Mouse (Mus musculus): Measurements from ENCODE around the gene Mtus2. TPM values are rescaled to one million over a fixed set of nuclear protein-coding genes. Genes with fewer than 3 reads are reported as not detected.
A peak's percentile ranks its signal among the peaks of the same experiment; 100 is the strongest.

The Mtus2 gene
- polyA plus RNA-seq, 1 experiment from 2014 or later, result 48.9 TPM

DNA sequence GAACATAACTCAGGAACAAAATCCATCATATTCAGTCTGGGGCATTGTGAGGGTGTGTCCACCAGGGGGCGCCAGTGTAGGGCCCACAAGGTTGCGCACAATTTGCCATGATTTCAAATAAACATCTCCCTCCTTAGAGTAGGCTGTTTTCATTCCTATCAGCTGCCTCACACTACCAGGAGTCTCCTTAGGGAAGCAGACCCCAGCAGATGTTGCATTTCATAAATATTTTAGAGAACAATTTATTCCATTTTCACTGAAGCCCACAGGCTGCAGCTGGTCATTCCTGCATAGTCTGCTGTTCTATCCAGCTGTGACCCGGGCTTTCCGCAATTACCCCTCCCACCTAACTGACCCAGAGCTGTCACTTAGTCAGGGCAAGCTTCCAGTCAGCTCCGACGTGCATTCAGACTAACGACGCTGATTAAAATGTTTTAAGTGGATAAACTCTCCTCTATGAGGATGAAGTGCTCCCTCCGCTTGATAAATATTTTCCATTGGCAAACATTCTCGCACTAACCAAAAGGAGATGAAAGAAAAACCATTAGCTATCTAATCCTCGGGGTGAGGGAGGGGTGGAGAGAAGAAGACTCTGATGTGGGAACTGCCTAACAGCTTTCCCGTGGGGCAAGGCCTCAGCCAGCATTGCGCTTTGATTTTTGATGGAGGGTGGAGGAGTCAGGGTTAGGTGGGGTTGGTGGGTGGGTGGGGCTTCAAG lies 223.6 kb downstream of the Mtus2 start:
- ATAC-seq (ENCODE audit: low FRiP score), result peak; percentile 60
- H3K9me3 ChIP-seq (replicated peaks), result peaks cover under 1% of the 10 kb centered on the region
- H3K9ac ChIP-seq, result no peak overlapping the region
- H3K4me2 ChIP-seq (replicated peaks), result no peak overlapping the region
- H3K36me3 ChIP-seq, result no peaks in the 10 kb centered on the region
- no peak overlapping the region for H3K4me3 ChIP-seq
- peaks cover 15% of the 10 kb centered on the region for H3K4me1 ChIP-seq
- H3K27ac ChIP-seq, result peak overlapping the region; percentile 45
- WGBS, result 22% methylated on average over 13 of the region's 13 CpGs
- H3K27me3 ChIP-seq, result no peaks in the 10 kb centered on the region

DNA sequence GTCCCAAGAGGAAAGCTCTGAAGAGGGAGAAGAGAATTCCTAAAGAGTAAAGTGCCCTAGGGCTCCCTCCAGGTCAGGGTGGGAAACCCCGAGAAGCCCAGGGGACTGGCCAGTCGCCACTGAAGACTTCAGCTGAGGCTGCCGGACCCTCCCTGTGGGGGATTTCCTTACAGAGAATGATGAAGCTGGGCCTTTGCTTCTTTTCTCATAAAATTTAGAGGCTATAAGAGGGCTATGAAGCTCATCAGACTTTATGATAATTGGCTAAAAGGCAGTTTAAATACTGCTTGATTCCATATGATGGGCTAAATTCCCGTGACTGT lies 224.1 kb downstream of the Mtus2 start:
- Histone ChIP-seq H3K36me3 (no peaks in the 10 kb centered on the region), H3K9ac (no peak overlapping the region), H3K27me3 (no peaks in the 10 kb centered on the region), H3K4me2 (replicated peaks) (no peak overlapping the region), H3K27ac (peak overlapping the region; percentile 45), H3K9me3 (replicated peaks) (peaks cover 4% of the 10 kb centered on the region), H3K4me3 (no peak overlapping the region), H3K4me1 (peaks cover 11% of the 10 kb centered on the region)
- ATAC-seq (ENCODE audit: low FRiP score), result no peak; the same call in 1 of the 2 replicates
- 29% methylated on average over 4 of the region's 4 CpGs for WGBS

DNA sequence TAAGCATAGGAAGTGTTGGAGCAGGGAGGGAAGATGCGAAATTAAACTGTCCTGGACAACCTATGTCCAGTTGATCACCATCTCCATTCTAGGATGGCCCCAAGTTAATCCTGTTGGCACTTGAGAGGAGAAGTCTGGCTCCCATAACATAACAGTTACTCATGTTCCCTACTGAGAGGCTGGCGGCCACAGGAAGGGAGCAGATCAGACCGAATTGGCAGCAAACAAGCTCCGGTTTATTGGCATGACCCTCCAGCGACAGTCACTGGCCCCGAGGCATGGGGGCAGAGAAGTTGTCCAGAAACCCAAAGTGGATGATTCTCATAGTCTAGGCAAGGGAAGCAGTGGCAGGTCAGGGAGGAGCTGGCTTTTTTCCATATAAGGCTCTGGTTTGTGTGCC lies 224.8 kb downstream of the Mtus2 start:
- Histone ChIP-seq H3K9ac (no peak overlapping the region), H3K27ac (peak overlapping the region; percentile 45), H3K4me3 (no peak overlapping the region), H3K9me3 (replicated peaks) (peaks cover 4% of the 10 kb centered on the region), H3K4me2 (replicated peaks) (no peak overlapping the region), H3K36me3 (no peaks in the 10 kb centered on the region), H3K27me3 (no peaks in the 10 kb centered on the region), H3K4me1 (peaks cover 11% of the 10 kb centered on the region)
- no peak for ATAC-seq (ENCODE audit: low FRiP score)
- 81% methylated on average over 6 of the region's 6 CpGs for WGBS

DNA sequence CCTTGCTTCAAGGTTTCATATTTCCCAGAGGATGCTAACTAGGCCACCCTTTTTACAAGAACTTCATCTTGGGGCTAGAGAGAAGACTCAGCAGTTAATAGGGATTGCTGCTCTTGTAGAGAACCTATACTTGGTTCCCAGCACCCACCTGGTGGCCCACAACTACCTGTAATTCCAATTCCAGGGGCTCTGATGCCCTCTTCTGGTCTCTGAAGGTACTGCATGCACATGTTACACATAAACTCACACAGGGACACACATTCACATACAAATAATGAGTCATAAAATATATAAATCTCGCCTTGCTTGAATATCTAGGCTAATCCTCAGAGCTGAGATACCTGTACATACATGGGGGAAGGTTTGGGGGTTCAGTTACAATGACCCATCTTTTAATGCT lies 228.8 kb downstream of the Mtus2 start:
- Histone ChIP-seq H3K9me3 (replicated peaks) (peaks cover 7% of the 10 kb centered on the region), H3K4me2 (replicated peaks) (no peak overlapping the region), H3K36me3 (no peaks in the 10 kb centered on the region), H3K4me1 (peaks cover 9% of the 10 kb centered on the region), H3K27me3 (no peaks in the 10 kb centered on the region), H3K9ac (no peak overlapping the region), H3K4me3 (no peak overlapping the region), H3K27ac (no peak overlapping the region)
- 71% methylated on average over 1 of the region's 1 CpGs for WGBS
- ATAC-seq (ENCODE audit: low FRiP score), result no peak

DNA sequence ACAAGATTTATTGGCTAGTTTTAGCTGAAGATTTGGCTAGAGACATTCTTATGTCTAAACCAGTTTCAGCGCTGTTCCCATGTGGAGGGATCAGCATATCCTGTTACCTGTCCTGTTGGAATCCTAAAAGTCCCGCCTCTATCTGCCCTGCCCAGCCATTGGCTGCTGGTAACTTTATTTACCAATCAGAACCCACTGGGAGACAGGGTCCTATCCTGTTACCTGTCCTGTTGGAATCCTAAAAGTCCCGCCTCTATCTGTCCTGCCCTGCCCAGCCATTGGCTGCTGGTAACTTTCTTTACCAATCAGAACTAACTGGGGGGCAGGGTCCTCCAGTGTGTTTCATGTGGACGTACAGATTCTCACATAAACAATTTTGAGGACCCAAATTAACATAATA lies 234.3 kb downstream of the Mtus2 start:
- WGBS, result 27% methylated on average over 4 of the region's 4 CpGs
- no peak for ATAC-seq (ENCODE audit: low FRiP score)

DNA sequence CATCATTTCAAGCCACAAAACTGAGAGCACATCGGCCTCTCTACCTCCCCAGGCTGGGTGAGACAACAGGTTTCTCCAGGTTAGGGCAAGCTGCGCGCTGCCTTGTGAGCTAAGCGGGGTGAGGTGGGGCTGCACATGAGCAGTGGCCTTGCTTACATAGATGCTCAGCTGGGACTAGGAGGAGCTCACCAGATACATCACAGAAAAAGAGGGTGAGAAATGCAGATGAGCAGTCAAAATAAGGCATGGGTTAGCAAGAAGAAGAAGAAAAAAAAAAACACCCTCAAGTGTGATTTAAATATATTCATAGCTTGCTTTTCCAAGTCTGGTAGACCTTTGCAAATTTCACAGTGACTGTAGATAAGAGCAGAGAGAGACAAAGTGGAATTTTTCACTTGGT lies 254.7 kb downstream of the Mtus2 start:
- Histone ChIP-seq H3K9me3 (replicated peaks) (no peaks in the 10 kb centered on the region), H3K4me2 (replicated peaks) (no peak overlapping the region), H3K4me1 (no peaks in the 10 kb centered on the region; the same call in 1 of the 2 replicates), H3K27ac (no peak overlapping the region), H3K27me3 (no peaks in the 10 kb centered on the region), H3K36me3 (no peaks in the 10 kb centered on the region), H3K9ac (no peak overlapping the region), H3K4me3 (no peak overlapping the region)
- no peak for ATAC-seq (ENCODE audit: low FRiP score)
- 93% methylated on average over 4 of the region's 4 CpGs for WGBS

More for the DNA sequence above, 234.3 kb downstream of the Mtus2 start:
- Histone ChIP-seq H3K4me3 (no peak overlapping the region), H3K4me1 (no peaks in the 10 kb centered on the region), H3K4me2 (replicated peaks) (no peak overlapping the region), H3K27me3 (no peaks in the 10 kb centered on the region), H3K9ac (no peak overlapping the region), H3K27ac (no peak overlapping the region), H3K36me3 (no peaks in the 10 kb centered on the region), H3K9me3 (replicated peaks) (0 out of 2 replicates have a peak, but pooled peaks cover 2% of the 10 kb centered on the region)

DNA sequence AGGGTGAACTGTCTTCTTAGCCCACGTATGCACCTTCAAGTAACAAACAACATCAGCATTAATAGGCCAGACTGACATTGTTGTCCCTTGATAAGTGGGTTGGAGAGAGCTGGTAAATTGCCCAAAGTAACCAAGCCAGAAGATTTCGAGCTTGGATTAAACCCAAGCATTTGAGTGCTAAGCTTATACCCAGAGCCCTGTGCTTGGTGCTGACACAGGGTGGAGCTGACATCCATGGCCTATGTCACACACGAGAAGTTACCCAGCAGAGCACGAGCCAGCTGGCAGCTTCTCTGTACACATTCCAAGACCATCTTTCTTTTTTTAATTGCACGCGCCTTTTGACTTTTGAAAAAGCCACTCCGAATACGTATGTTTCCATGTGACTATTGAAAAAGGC lies 259.7 kb downstream of the Mtus2 start:
- no peaks in the 10 kb centered on the region for H3K27me3 ChIP-seq
- H3K4me1 ChIP-seq, result no peaks in the 10 kb centered on the region; the same call in 1 of the 2 replicates
- WGBS, result 92% methylated on average over 8 of the region's 8 CpGs
- peaks cover 3% of the 10 kb centered on the region; the same call in 1 of the 2 replicates for H3K9me3 ChIP-seq (replicated peaks)
- no peak overlapping the region for H3K4me3 ChIP-seq
- no peaks in the 10 kb centered on the region for H3K36me3 ChIP-seq
- no peak for ATAC-seq (ENCODE audit: low FRiP score)
- H3K9ac ChIP-seq, result no peak overlapping the region
- H3K4me2 ChIP-seq (replicated peaks), result no peak overlapping the region
- H3K27ac ChIP-seq, result no peak overlapping the region

DNA sequence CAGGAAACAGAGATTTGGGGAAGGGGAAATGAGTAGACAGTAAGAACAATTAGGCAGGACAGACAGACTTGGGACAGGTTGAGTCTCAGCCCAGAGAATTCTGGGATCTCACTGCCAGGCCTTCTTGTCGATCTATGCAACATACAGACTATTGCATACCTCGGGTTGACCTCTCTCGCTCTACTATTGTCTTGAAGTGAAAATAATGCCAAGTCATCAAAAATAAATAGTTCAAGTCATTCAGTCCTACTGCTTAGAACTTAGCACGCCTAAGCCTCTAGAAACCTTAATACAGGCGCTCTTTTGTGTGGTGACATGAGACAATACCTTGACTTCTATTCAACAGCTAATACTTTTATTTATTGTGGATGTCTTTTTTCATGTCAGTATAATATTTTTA lies 265.8 kb downstream of the Mtus2 start:
- 88% methylated on average over 5 of the region's 5 CpGs for WGBS
- H3K4me1 ChIP-seq, result no peaks in the 10 kb centered on the region
- no peak overlapping the region for H3K27ac ChIP-seq
- H3K36me3 ChIP-seq, result no peaks in the 10 kb centered on the region
- H3K9me3 ChIP-seq (replicated peaks), result peaks cover 3% of the 10 kb centered on the region; the same call in 1 of the 2 replicates
- no peaks in the 10 kb centered on the region for H3K27me3 ChIP-seq
- no peak for ATAC-seq (ENCODE audit: low FRiP score)
- H3K9ac ChIP-seq, result no peak overlapping the region
- H3K4me3 ChIP-seq, result no peak overlapping the region
- H3K4me2 ChIP-seq (replicated peaks), result no peak overlapping the region

DNA sequence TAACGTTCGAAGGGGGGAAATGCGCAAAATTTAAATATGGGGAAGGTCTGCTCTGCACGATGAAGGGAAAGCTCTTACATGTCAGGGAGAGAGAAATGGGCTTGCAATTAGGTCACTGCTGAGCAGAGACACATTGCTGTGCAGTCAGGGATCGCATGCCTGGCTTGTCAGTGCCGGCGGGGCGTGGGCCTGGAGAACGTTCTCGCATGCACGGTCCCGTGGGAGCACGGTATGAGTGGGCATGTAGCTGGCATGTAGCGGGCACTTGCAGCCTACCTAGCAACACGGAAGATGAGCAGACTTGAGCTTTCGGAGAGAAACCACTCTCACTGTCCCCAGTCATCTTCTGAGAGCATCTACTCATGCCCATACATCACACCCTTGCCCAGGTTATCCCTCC lies 266.9 kb downstream of the Mtus2 start:
- no peak overlapping the region for H3K4me3 ChIP-seq
- peaks cover 3% of the 10 kb centered on the region; the same call in 1 of the 2 replicates for H3K9me3 ChIP-seq (replicated peaks)
- no peak for ATAC-seq (ENCODE audit: low FRiP score)
- no peaks in the 10 kb centered on the region for H3K36me3 ChIP-seq
- no peak overlapping the region for H3K4me2 ChIP-seq (replicated peaks)
- H3K9ac ChIP-seq, result no peak overlapping the region
- no peaks in the 10 kb centered on the region for H3K27me3 ChIP-seq
- 90% methylated on average over 16 of the region's 16 CpGs for WGBS
- H3K4me1 ChIP-seq, result no peaks in the 10 kb centered on the region
- no peak overlapping the region for H3K27ac ChIP-seq

DNA sequence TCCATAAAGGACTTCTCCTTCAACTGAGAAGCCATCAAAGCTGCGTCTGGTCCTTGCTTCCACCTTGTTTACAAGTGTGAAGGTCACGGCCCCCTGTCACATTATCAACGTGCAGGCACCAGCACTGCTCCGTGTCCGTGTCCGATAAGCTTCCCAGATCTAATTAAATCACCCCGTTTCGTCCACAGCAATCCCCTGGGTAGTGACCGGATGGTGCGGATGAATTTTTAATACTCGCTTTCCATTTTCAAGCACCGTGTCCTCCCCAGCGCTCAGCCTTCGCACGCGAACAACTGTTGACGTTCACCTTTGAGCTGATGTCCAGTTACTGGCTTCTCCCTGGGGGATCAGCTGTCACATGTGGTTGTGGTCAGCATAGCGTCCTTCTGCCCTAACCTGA lies 276.6 kb downstream of the Mtus2 start:
- 70% methylated on average over 18 of the region's 18 CpGs for WGBS
- Histone ChIP-seq H3K4me1 (no peaks in the 10 kb centered on the region), H3K9ac (no peak overlapping the region), H3K4me2 (replicated peaks) (no peak overlapping the region), H3K4me3 (no peak overlapping the region), H3K9me3 (replicated peaks) (no peaks in the 10 kb centered on the region), H3K27ac (no peak overlapping the region), H3K27me3 (no peaks in the 10 kb centered on the region), H3K36me3 (no peaks in the 10 kb centered on the region)
- no peak for ATAC-seq (ENCODE audit: low FRiP score)

DNA sequence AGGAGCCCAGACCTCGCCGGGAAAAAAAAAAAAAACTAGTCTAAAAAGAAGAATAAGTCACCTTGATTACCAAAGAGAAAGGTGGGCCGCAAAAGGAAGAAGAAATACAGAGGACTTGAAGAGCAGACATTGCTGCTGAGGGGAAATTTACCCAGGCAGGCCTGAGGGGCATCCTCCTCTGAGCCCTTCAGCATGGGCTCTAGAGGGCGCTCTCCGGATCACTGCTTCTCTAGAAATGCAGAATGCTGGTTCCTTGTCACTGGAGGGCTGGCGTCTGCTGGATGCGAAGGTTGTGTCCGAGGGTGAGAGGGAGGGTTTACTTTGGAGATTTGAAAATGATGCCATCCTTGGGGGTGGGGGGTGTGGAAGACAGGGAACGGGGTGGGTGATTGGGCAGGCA lies 279.5 kb downstream of the Mtus2 start:
- WGBS, result 55% methylated on average over 9 of the region's 9 CpGs
- Histone ChIP-seq H3K27me3 (no peaks in the 10 kb centered on the region), H3K4me2 (replicated peaks) (no peak overlapping the region), H3K4me3 (no peak overlapping the region), H3K36me3 (no peaks in the 10 kb centered on the region), H3K9ac (no peak overlapping the region), H3K9me3 (replicated peaks) (no peaks in the 10 kb centered on the region), H3K4me1 (no peaks in the 10 kb centered on the region), H3K27ac (no peak overlapping the region)
- ATAC-seq (ENCODE audit: low FRiP score), result no peak

DNA sequence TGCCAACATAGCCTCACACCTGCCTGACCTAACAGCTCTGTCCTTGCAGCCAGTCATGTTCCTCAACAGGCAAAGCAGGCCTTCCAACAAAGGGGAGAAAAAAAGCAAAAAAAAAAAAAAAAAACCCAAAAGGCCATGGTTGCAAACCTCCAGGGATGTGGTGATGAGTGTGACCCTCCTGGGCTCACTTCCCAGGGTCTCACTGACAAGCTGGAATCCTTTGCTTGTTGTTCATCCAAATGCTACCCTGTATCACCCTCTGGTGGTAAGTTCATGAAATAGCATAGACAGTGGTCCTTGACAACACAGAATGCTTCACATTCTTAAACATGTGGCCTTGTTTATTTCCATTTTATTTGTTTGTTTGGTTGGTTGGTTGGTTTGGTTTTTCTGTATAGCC lies 281.9 kb downstream of the Mtus2 start:
- ATAC-seq (ENCODE audit: low FRiP score), result peak; percentile 51; the same call in 1 of the 2 replicates
- H3K27me3 ChIP-seq, result no peaks in the 10 kb centered on the region
- H3K4me3 ChIP-seq, result no peak overlapping the region
- H3K27ac ChIP-seq, result no peak overlapping the region
- H3K36me3 ChIP-seq, result no peaks in the 10 kb centered on the region
- no peaks in the 10 kb centered on the region for H3K4me1 ChIP-seq
- H3K9me3 ChIP-seq (replicated peaks), result no peaks in the 10 kb centered on the region
- H3K9ac ChIP-seq, result no peak overlapping the region
- no peak overlapping the region for H3K4me2 ChIP-seq (replicated peaks)

DNA sequence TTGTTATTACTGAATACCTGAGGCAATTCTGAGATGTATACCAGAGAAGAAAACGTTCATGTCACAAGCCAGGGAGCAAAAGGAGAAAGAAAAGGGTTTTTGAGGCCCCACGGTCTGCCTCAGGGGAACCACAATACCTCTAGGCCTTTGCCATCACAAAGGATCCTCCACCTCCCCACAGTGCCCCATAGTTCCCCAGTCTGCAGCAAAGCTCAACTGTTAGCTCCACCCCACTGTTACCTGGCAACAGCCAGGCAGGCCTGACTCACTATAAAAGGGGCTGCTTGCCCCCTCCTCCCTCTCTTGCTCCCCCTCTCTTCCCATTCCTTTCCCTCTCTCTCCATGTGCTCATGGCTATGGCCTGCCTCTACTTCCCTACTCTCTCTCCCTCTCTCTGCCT lies 282.6 kb downstream of the Mtus2 start:
- 11% methylated on average over 2 of the region's 2 CpGs for WGBS
- ATAC-seq (ENCODE audit: low FRiP score), result 0 out of 2 replicates have a peak, but pooled peaks have one; percentile 42
- Histone ChIP-seq H3K9ac (no peak overlapping the region), H3K9me3 (replicated peaks) (no peaks in the 10 kb centered on the region), H3K4me3 (no peak overlapping the region), H3K27ac (no peak overlapping the region), H3K4me1 (no peaks in the 10 kb centered on the region), H3K36me3 (no peaks in the 10 kb centered on the region), H3K27me3 (no peaks in the 10 kb centered on the region), H3K4me2 (replicated peaks) (no peak overlapping the region)

All from hindbrain, embryonic 12.5 days (tissue).